Mouse (Mus musculus): Measurements from ENCODE around the gene Odf3b. TPM values are rescaled to one million over a fixed set of nuclear protein-coding genes. Genes with fewer than 3 reads are reported as not detected.

Odf3b gene
- polyA plus RNA-seq, 1 experiment from 2014 or later = 1.0 TPM

- no peaks in the 10 kb centered on the region for H3K4me1 ChIP-seq (ENCODE audit: control insufficient read depth, insufficient read depth, low read length)
- DNase-seq (ENCODE audit: low spot score) (no peak), ATAC-seq (ENCODE audit: insufficient read depth, low FRiP score, low TSS enrichment) (no peak)
- 88% methylated on average over 14 of the region's 14 CpGs for WGBS
- H3K27ac ChIP-seq (ENCODE audit: low read depth, low read length) = no peak overlapping the region
- H3K27me3 ChIP-seq (ENCODE audit: control insufficient read depth, insufficient read depth, low read length) = no peaks in the 10 kb centered on the region
- H3K36me3 ChIP-seq (ENCODE audit: control insufficient read depth, insufficient read depth, low read length) = no peaks in the 10 kb centered on the region
- H3K9me3 ChIP-seq (ENCODE audit: control insufficient read depth, low read length) = no peaks in the 10 kb centered on the region
- H3K4me2 ChIP-seq (ENCODE audit: low read depth) = no peak overlapping the region
- no peak overlapping the region for H3K4me3 ChIP-seq (ENCODE audit: low read depth, low read length)
- H3K9ac ChIP-seq (ENCODE audit: low read length) = no peak overlapping the region
Observed at GRCm38 (mm10) chr15:89336422-89336821, 42.7 kb downstream of the Odf3b start.

- no peak for DNase-seq (ENCODE audit: low spot score)
- no peaks in the 10 kb centered on the region for H3K4me1 ChIP-seq (ENCODE audit: control insufficient read depth, insufficient read depth, low read length)
- no peaks in the 10 kb centered on the region for H3K27me3 ChIP-seq (ENCODE audit: control insufficient read depth, insufficient read depth, low read length)
- no peak overlapping the region for H3K4me3 ChIP-seq (ENCODE audit: low read depth, low read length)
- H3K4me2 ChIP-seq (ENCODE audit: low read depth) = no peak overlapping the region
- ATAC-seq (ENCODE audit: insufficient read depth, low FRiP score, low TSS enrichment) = no peak
- 87% methylated on average over 17 of the region's 17 CpGs for WGBS
- no peaks in the 10 kb centered on the region for H3K36me3 ChIP-seq (ENCODE audit: control insufficient read depth, insufficient read depth, low read length)
- no peak overlapping the region for H3K9ac ChIP-seq (ENCODE audit: low read length)
- H3K9me3 ChIP-seq (ENCODE audit: control insufficient read depth, low read length) = no peaks in the 10 kb centered on the region
- H3K27ac ChIP-seq (ENCODE audit: low read depth, low read length) = no peak overlapping the region
Observed at GRCm38 (mm10) chr15:89334774-89335537, 44.1 kb downstream of the Odf3b start.

- 92% methylated on average over 7 of the region's 7 CpGs for WGBS
Observed at GRCm38 (mm10) chr15:89334271-89334670, 44.8 kb downstream of the Odf3b start, which contains the start of gene Miox. Gene Miox (plus strand): TSS chr15:89334398.

More at GRCm38 (mm10) chr15:89334271-89334670, 44.8 kb downstream of the Odf3b start, which contains the start of gene Miox:
- DNase-seq (ENCODE audit: low spot score) = no peak
- H3K4me3 ChIP-seq (ENCODE audit: low read depth, low read length) = no peak within 1 kb of the TSS
- H3K27me3 ChIP-seq (ENCODE audit: control insufficient read depth, insufficient read depth, low read length) = no peaks in the 10 kb centered on the region
- no peak within 1 kb of the TSS for H3K9ac ChIP-seq (ENCODE audit: low read length)
- no peak within 1 kb of the TSS for H3K27ac ChIP-seq (ENCODE audit: low read depth, low read length)
- H3K9me3 ChIP-seq (ENCODE audit: control insufficient read depth, low read length) = no peaks in the 10 kb centered on the region
- no peak within 1 kb of the TSS for H3K4me2 ChIP-seq (ENCODE audit: low read depth)
- H3K4me1 ChIP-seq (ENCODE audit: control insufficient read depth, insufficient read depth, low read length) = no peaks in the 10 kb centered on the region
- no peaks in the 10 kb centered on the region for H3K36me3 ChIP-seq (ENCODE audit: control insufficient read depth, insufficient read depth, low read length)
- no peak for ATAC-seq (ENCODE audit: insufficient read depth, low FRiP score, low TSS enrichment)

Other genes starting within 250 kb of the Odf3b start
- 15.4 and 20.3 TPM in 2 replicates for gene Mapk12, start 238.6 kb downstream of the Odf3b start, polyA plus RNA-seq (2014; fragmentation: Nextera tagmentation; extraction: Ambion mirVana)
- gene Mapk11, start 229.7 kb downstream of the Odf3b start, polyA plus RNA-seq (2014; fragmentation: Nextera tagmentation; extraction: Ambion mirVana) = 33.1 and 37.4 TPM in 2 replicates
- 112 and 117 TPM in 2 replicates for gene Plxnb2, start 198.5 kb downstream of the Odf3b start, polyA plus RNA-seq (2014; fragmentation: Nextera tagmentation; extraction: Ambion mirVana)
- 30.5 and 33.6 TPM in 2 replicates for gene Dennd6b, start 182.8 kb downstream of the Odf3b start, polyA plus RNA-seq (2014; fragmentation: Nextera tagmentation; extraction: Ambion mirVana)
- 45.2 and 47.1 TPM in 2 replicates for gene Ppp6r2, start 167.7 kb downstream of the Odf3b start, polyA plus RNA-seq (2014; fragmentation: Nextera tagmentation; extraction: Ambion mirVana)
- gene Sbf1, start 64.0 kb downstream of the Odf3b start, polyA plus RNA-seq (2014; fragmentation: Nextera tagmentation; extraction: Ambion mirVana) = 75.7 and 90.7 TPM in 2 replicates
- 0.17 TPM in 1 of 2 replicates, not detected in the other for gene Adm2, start 56.6 kb downstream of the Odf3b start, polyA plus RNA-seq (2014; fragmentation: Nextera tagmentation; extraction: Ambion mirVana)
- gene Miox, start 44.9 kb downstream of the Odf3b start, polyA plus RNA-seq (2014; fragmentation: Nextera tagmentation; extraction: Ambion mirVana) = not detected in 2 replicates
- 31.8 and 35.8 TPM in 2 replicates for gene Lmf2, start 23.6 kb downstream of the Odf3b start, polyA plus RNA-seq (2014; fragmentation: Nextera tagmentation; extraction: Ambion mirVana)
- 154 and 158 TPM in 2 replicates for gene Ncaph2, start 23.6 kb downstream of the Odf3b start, polyA plus RNA-seq (2014; fragmentation: Nextera tagmentation; extraction: Ambion mirVana)
- gene Sco2, start 5.4 kb downstream of the Odf3b start, polyA plus RNA-seq (2014; fragmentation: Nextera tagmentation; extraction: Ambion mirVana) = 6.0 and 8.8 TPM in 2 replicates
- gene Tymp, start 2.2 kb downstream of the Odf3b start, polyA plus RNA-seq (2014; fragmentation: Nextera tagmentation; extraction: Ambion mirVana) = 1.6 and 2.0 TPM in 2 replicates
- not detected in 2 replicates for gene Klhdc7b, start 5.6 kb upstream of the Odf3b start, polyA plus RNA-seq (2014; fragmentation: Nextera tagmentation; extraction: Ambion mirVana)
- not detected in 2 replicates for gene Syce3, start 31.2 kb upstream of the Odf3b start, polyA plus RNA-seq (2014; fragmentation: Nextera tagmentation; extraction: Ambion mirVana)
- 1.2 TPM in 1 of 2 replicates, not detected in the other for gene Cpt1b, start 46.6 kb upstream of the Odf3b start, polyA plus RNA-seq (2014; fragmentation: Nextera tagmentation; extraction: Ambion mirVana)
- gene C730034F03Rik, start 50.3 kb upstream of the Odf3b start, polyA plus RNA-seq (2014; fragmentation: Nextera tagmentation; extraction: Ambion mirVana) = 2.0 and 2.3 TPM in 2 replicates
- 0.26 and 0.64 TPM in 2 replicates for gene Gm44502, start 50.4 kb upstream of the Odf3b start, polyA plus RNA-seq (2014; fragmentation: Nextera tagmentation; extraction: Ambion mirVana)
- gene Chkb, start 50.6 kb upstream of the Odf3b start, polyA plus RNA-seq (2014; fragmentation: Nextera tagmentation; extraction: Ambion mirVana) = 58.1 and 63.8 TPM in 2 replicates
- 27.6 and 33.2 TPM in 2 replicates for gene Mapk8ip2, start 74.6 kb upstream of the Odf3b start, polyA plus RNA-seq (2014; fragmentation: Nextera tagmentation; extraction: Ambion mirVana)
- 10.3 and 10.8 TPM in 2 replicates for gene Arsa, start 98.1 kb upstream of the Odf3b start, polyA plus RNA-seq (2014; fragmentation: Nextera tagmentation; extraction: Ambion mirVana)
- gene Shank3, start 120.3 kb upstream of the Odf3b start, polyA plus RNA-seq (2014; fragmentation: Nextera tagmentation; extraction: Ambion mirVana) = 2.7 and 3.0 TPM in 2 replicates
- gene Acr, start 189.0 kb upstream of the Odf3b start, polyA plus RNA-seq (2014; fragmentation: Nextera tagmentation; extraction: Ambion mirVana) = 0.40 TPM in 1 of 2 replicates, not detected in the other
- gene Rabl2, start 212.6 kb upstream of the Odf3b start, polyA plus RNA-seq (2014; fragmentation: Nextera tagmentation; extraction: Ambion mirVana) = 96.7 and 104 TPM in 2 replicates